Mouse (Mus musculus) neural tube, embryonic 11.5 days (tissue): ENCODE data around the gene Setd7. TPM values are rescaled to one million over a fixed set of nuclear protein-coding genes. Genes with fewer than 3 reads are reported as not detected.

Experiments used
- ATAC-seq: fragments of 200-750 bp; cut with Nextera tagmentation; 2 replicates; pipeline ENCODE4 v1.8.0; 2017; ENCODE audit warnings: moderate number of reproducible peaks, mild to moderate bottlenecking, moderate TSS enrichment, moderate library complexity; ENCODE audit not compliant: insufficient read depth, low FRiP score, low TSS enrichment
- DNase-seq: peaks from one replicate; pipeline ENCODE4 v3.0.0-alpha.2; 2015; ENCODE audit warnings: low spot score
- H3K27ac ChIP-seq: fragments of 300-500 bp; sonication (generic); 2 replicates; pipeline ENCODE4 v1.5.1; 2014; ENCODE audit warnings: low read depth, mild to moderate bottlenecking, low read length
- H3K27me3 ChIP-seq: fragments of 300-500 bp; sonication (generic); 2 replicates; pipeline ENCODE4 v1.6.1; 2014; ENCODE audit warnings: mild to moderate bottlenecking, low read length, mixed read lengths; ENCODE audit not compliant: control insufficient read depth, insufficient read depth
- H3K36me3 ChIP-seq: fragments of 300-500 bp; sonication (generic); 2 replicates; pipeline ENCODE4 v1.6.1; 2014; ENCODE audit warnings: mild to moderate bottlenecking, low read length, moderate library complexity, mixed read lengths; ENCODE audit not compliant: control insufficient read depth, insufficient read depth
- H3K4me1 ChIP-seq: fragments of 300-500 bp; sonication (generic); 2 replicates; pipeline ENCODE4 v1.6.1; 2014; ENCODE audit warnings: low read length, mixed read lengths; ENCODE audit not compliant: control insufficient read depth, insufficient read depth
- H3K4me2 ChIP-seq: fragments of 300-500 bp; sonication (generic); 2 replicates; pipeline ENCODE4 v1.6.1; 2014; ENCODE audit warnings: low read depth, mild to moderate bottlenecking, moderate library complexity
- H3K4me3 ChIP-seq: fragments of 300-500 bp; sonication (generic); 2 replicates; pipeline ENCODE4 v1.5.1; 2014; ENCODE audit warnings: low read depth, low read length
- H3K9ac ChIP-seq: fragments of 300-500 bp; sonication (generic); 2 replicates; pipeline ENCODE4 v1.6.1; 2014; ENCODE audit warnings: mild to moderate bottlenecking, low read length
- H3K9me3 ChIP-seq: fragments of 300-500 bp; sonication (generic); 2 replicates; pipeline ENCODE4 v1.6.1; 2016; ENCODE audit warnings: low read length; ENCODE audit not compliant: control insufficient read depth
- WGBS: fragments of 180-500 bp; shearing (Covaris S2); extraction: QIAGEN DNeasy Blood & Tissue Kit; methylation state at CpG from one replicate; pipeline ENCODE4 v1.1.7; 2014; 5-methylcytosine and 5-hydroxymethylcytosine counted together
- polyA plus RNA-seq: library from polyadenylated mRNA; unstranded; fragments of >200 nt; fragmentation: Nextera tagmentation; extraction: Ambion mirVana; gene quantifications from 2 replicates; pipeline ENCODE4 v1.2.1, GENCODE M21; 2014

The Setd7 gene
- polyA plus RNA-seq, 1 experiment from 2014 or later = 4.2 TPM

- Histone ChIP-seq H3K9ac (no peak overlapping the region), H3K27ac (no peak overlapping the region), H3K9me3 (no peaks in the 10 kb centered on the region), H3K4me3 (no peak overlapping the region), H3K4me1 (peaks cover 8% of the 10 kb centered on the region), H3K4me2 (no peak overlapping the region), H3K27me3 (no peaks in the 10 kb centered on the region), H3K36me3 (no peaks in the 10 kb centered on the region)
- ATAC-seq (no peak), DNase-seq (peak; percentile 53)
Observed at GRCm38 (mm10) chr3:51481059-51481458, 79.6 kb downstream of the Setd7 start.

GRCm38 (mm10) chr3:51479893-51480292 is 80.8 kb downstream of the Setd7 start:
- Histone ChIP-seq H3K4me2 (no peak overlapping the region), H3K27me3 (no peaks in the 10 kb centered on the region), H3K9me3 (no peaks in the 10 kb centered on the region), H3K4me1 (peaks cover 4% of the 10 kb centered on the region), H3K27ac (no peak overlapping the region), H3K4me3 (no peak overlapping the region), H3K9ac (no peak overlapping the region), H3K36me3 (no peaks in the 10 kb centered on the region)
- DNase-seq (no peak), ATAC-seq (no peak)
- 61% methylated on average over 2 of the region's 2 CpGs for WGBS

GRCm38 (mm10) chr3:51475706-51476105 is 85.0 kb downstream of the Setd7 start:
- Histone ChIP-seq H3K4me2 (no peak overlapping the region), H3K4me3 (no peak overlapping the region), H3K27ac (no peak overlapping the region), H3K27me3 (no peaks in the 10 kb centered on the region), H3K36me3 (peaks cover 3% of the 10 kb centered on the region), H3K9ac (no peak overlapping the region), H3K4me1 (no peaks in the 10 kb centered on the region), H3K9me3 (no peaks in the 10 kb centered on the region)
- no peak for ATAC-seq
- no peak for DNase-seq
- 87% methylated on average over 4 of the region's 4 CpGs for WGBS

GRCm38 (mm10) chr3:51468530-51468929 is 92.1 kb downstream of the Setd7 start:
- 93% methylated on average over 2 of the region's 2 CpGs for WGBS

More at GRCm38 (mm10) chr3:51468530-51468929, 92.1 kb downstream of the Setd7 start:
- Histone ChIP-seq H3K27ac (no peak overlapping the region), H3K9me3 (no peaks in the 10 kb centered on the region), H3K4me1 (no peaks in the 10 kb centered on the region), H3K36me3 (peaks cover 5% of the 10 kb centered on the region), H3K9ac (no peak overlapping the region), H3K27me3 (no peaks in the 10 kb centered on the region), H3K4me3 (no peak overlapping the region), H3K4me2 (no peak overlapping the region)
- DNase-seq (no peak), ATAC-seq (no peak)

Other genes starting within 250 kb of the Setd7 start
- 38.4 and 47.3 TPM in 2 replicates for gene Elf2, start 220.2 kb downstream of the Setd7 start, polyA plus RNA-seq
- gene Mgarp, start 164.1 kb downstream of the Setd7 start, polyA plus RNA-seq = 4.2 and 6.7 TPM in 2 replicates
- 654 and 724 TPM in 2 replicates for gene Ndufc1, start 151.9 kb downstream of the Setd7 start, polyA plus RNA-seq
- gene Naa15, start 145.7 kb downstream of the Setd7 start, polyA plus RNA-seq = 46.8 and 51.7 TPM in 2 replicates
- gene Rab33b, start 77.0 kb downstream of the Setd7 start, polyA plus RNA-seq = 13.4 and 14.7 TPM in 2 replicates
- 0.58 and 1.9 TPM in 2 replicates for gene Mgst2, start 99.5 kb upstream of the Setd7 start, polyA plus RNA-seq